Mouse (Mus musculus) thymus, postnatal 14 days (tissue): ENCODE measurements around the gene Miga2.

Experiments used
- DNase-seq: peaks from one replicate; pipeline ENCODE4 v3.0.0; 2021

The Miga2 gene

DNA sequence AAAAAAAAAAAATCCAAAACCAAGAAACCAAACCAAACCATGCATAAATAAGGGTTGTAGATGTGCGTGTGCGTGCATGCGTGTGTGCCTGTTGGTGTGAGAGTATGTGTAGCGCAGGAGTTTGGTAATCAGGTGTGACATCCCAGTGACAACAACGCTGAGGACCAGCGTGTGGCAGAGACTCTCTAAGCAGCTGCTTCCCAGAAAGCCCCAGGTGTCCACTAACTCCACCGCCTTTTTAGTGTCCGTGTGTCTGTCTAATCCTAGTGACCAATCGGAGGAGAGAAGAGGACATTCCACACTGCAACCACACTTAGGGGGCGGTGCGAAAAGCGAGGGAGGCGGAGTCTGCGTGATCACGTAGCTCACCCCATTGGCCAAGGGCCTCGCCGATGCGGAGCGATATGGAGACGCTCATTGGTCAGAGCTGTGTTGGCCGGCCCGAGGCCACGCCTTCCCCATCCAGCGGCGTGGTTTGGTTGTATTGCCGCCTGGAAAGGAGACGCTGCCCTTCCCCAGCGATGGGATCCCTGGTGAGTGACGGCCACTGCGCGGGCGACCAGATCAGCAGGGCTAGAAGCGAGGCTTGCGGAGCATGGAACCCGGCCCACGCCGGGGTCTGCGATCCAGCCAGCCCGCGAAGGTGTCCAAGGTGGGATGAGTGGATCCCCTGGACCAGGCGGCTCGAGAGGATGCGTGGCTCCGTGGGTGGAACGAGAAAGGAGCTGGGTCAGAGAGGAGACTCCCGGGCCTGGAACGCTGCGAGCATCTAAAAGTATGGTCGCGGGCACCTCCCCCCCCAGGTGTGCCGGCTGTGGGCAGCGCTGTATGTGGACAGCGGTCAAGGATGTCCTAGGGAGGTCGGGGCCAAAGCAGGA is at the start of gene Miga2:
Gene Miga2 (plus strand): TSS at position 461 of the 878 bp plus-strand sequence.
- DNase-seq: peak; percentile 96

DNA sequence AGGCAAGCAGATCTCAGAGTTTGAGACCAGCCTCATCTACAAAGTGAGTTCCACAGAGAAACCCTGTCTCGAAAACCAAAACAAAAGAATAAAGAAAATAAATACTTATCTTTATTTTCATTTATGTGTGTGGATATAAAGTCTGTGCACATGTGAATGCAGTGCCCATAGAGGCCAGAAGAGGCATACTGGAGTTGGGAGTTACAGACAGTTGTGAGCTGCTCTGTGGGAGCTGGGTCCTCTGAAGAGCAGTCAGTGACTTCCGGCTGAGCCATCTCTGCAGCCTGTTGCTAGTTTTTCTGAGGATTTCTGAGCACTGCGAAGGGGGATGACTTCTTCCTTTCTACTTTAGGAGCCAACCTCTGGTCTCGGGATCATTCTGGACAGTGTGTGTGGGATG is 47.9 kb upstream of the Miga2 start:
- DNase-seq: no peak

DNA sequence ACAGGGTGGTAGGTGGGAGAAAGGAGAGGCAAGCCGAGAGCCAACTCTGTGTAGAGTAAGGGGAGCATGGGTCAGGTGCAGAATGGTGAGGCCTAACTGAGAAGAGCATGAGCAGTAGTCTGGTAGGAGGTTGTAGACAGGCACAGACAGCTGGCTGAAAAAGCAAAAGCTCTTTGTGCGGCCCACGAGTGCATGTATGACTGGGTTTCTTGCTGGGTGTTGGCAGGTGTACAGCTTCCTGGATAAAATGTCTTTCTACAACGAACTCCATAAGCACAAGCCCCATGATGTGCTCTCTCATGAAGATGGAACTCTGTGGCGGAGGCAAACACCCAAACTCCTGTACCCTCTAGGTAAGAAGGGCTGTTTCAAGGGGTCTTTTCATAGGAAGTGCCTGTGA is 47.1 kb upstream of the Miga2 start:
- no peak for DNase-seq

DNA sequence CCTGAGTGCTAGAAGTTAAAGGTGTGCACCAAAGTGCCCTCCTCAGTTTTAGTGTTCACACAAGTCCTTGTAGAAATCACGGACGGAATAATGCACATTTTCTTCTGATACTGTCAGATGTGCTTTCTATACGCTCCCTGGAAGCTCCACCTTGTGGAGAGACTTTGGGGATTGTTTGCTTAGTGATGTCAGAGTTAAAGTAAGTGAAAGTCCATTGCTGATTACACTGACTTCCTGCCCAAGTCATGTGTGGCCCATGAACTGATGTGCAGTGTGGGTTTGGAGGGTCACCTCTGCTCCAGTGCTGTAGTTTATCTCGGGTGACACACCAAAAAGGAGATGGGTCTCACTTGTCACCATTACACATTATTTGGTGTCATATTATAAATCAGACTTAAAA is 44.8 kb upstream of the Miga2 start:
- no peak for DNase-seq

DNA sequence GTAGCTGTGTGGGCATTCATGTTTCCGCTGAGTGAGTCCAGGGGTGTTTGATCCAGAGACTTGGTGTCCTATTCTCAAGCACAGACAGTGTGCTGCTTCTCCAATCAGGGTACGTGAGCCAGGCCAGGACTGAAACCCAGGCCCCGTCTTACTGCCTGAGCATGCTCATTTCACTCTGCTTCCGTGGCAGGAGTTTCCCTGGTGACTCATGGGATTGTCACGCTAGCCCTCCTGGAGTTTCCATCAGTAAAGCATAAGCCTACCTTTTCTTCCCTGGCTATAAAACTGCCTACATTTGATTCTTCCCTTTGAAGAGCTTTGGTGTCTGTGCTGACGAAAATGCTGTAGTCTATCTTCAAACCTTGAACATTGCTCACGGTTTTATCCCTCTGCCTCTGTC is 40.9 kb upstream of the Miga2 start:
- DNase-seq: no peak

DNA sequence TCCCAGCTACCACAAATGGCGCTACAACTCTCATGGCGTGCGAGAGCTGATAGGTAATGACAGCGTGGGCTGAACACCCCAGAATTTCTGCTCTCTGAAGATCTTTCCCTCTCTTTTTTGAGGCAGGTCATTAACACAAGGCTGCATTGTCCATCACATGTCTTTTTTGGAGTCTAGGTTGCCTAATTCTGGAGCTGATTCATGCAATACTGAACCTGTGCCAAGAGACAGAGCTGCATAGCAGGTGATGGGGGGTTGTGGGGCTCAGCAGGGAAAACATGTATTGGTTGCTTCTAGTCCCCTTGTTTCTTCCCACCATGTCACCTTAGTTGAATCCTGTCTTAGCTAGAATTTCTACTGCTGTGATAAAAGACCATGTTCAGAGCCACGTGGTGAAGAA is 38.7 kb upstream of the Miga2 start:
- no peak for DNase-seq

DNA sequence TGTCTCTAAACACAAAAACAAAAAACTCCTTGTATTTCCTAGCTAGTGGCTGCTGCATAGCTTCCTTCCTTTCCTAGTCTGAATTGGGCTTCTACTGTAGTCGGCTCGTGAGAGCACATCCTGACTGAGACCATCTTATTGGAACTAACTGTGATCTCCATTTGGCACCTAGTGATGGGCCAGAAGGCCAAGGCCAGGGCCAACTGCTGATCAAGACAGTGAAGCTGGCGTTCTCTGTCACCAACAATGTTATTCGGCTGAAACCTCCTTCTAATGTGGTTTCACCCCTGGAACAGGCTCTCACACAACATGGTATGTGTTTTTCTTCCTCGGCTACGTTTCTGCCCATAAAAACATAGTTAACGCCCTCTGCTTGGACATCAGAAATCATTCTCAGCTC is 36.8 kb upstream of the Miga2 start:
- no peak for DNase-seq

DNA sequence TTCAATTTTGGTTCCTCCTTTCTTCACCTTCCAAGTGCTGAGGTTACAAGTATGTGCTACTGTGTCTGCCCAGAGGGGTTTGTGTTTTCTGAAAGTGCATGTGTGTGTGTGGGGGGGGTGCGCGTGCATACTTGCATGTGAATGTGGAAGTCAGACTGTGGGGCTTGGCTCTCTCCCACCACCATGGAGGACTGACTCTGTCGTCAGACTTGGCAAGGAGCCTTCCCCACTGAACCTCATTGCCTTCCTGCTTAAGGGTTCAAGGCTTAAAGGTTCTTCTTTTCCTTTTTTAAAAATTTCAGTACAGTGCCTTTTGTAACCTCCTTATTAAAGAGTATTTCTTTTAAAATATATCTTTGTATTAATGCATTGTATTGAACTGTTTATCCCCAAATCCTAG is 35.2 kb upstream of the Miga2 start:
- DNase-seq: no peak

DNA sequence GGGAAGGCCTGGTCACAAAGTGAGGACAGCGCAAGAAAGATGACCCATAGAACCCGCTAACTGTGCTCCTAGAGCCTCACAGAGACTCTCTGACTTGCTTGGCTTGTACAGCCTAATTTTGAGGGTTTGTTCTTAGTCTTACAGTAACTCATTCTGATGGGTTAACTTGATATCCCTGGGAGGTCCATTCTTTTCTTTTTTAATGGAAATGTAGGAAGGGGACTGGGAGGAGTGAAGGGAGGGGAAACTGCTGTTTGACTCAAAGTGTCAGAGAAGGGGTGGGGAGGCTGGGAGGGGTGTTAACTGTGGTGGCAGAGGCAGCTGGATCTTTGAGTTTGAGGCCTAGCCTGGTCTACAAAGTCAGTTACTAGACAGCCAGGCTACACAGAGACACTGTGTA is 28.7 kb upstream of the Miga2 start:
- no peak for DNase-seq

DNA sequence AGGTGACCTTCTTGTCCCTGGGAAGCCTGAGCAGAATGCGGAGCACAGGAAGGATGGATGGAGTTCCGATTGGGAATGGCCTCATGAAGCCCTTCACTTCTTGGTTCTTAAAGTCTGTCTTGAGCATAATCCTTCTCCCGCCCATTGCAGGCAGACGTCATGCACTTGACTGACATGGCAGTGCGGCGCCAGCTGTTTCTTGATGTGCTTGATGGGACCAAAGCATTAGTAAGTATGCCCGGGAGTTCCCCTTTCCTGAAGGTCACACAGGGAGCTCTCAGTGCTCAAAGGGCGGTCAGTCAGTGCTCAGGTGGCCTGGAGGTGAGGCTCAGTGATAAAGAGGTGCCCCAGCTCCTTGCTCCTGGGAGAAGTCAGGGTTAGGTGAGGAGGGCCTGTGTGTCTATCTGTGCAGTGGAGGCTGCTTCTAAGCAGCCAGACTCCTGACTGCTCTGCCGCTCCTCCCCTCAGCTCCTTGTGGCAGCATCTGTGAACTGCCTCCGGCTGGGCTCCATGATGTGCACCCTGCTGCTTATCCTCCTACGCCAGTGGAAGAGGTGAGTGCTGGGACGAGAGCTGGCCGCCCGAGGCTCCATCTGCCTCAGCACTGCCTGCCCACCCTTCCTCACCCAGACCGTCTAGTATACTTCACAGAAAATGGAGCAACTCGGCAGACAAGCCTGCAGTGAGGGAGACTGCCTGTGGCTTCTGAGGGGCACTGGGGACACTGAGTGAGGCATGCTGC is 27.7 kb upstream of the Miga2 start:
- no peak for DNase-seq

DNA sequence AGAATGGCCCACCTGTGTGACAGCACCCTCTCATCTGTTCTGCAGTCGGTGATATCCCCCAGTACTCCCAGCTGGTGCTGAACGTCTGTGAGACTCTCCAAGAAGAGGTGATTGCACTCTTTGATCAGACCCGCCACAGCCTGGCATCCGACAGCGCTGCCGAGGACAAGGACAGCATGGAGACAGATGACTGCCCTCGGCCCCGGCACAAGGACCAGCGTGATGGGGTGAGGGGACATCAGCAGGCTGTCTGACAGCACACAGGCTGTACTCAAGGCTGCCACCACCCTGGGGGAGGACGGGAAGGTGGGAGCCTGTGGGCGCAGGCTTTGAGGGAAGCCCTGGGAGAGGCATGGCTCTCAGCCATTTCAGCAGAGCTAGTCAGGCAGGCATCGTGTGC is 26.9 kb upstream of the Miga2 start:
- no peak for DNase-seq

DNA sequence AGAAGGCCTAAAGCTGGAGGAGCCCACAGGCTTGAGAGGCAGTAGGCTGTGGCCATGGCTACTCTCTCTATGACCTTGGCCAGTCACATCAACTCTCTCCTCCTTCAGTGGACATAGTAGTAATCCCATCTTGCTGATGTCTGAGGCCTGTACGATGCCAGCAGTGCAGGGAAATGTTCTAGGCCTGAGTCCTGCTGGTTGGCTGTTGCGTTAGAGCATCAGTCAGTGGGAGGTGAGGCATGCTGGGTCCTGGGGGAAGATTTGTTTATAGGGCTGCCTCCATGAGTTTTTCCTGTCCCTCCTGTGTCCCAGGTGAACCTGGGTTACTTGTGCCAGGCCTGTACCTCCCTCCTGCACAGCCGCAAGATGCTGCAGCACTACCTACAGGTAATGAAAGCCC is 22.0 kb upstream of the Miga2 start:
- DNase-seq: no peak

DNA sequence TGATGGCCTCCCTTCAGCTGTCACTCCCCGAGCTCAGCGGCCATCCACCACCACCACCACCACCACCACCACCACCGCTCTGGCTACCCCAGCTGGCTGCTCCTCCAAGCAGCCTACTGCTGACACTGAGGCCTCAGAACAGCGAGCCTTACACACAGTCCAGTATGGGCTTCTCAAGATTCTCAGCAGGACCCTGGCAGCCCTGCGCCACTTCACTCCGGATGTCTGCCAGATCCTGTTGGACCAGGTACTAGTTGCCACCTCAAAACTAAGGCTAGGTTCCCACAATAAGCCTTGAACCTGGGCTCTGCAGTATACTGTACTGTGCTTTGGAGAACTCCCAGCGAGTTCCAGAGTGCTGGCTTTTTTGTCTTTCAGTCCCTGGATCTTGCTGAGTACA is 21.5 kb upstream of the Miga2 start:
- DNase-seq: no peak

DNA sequence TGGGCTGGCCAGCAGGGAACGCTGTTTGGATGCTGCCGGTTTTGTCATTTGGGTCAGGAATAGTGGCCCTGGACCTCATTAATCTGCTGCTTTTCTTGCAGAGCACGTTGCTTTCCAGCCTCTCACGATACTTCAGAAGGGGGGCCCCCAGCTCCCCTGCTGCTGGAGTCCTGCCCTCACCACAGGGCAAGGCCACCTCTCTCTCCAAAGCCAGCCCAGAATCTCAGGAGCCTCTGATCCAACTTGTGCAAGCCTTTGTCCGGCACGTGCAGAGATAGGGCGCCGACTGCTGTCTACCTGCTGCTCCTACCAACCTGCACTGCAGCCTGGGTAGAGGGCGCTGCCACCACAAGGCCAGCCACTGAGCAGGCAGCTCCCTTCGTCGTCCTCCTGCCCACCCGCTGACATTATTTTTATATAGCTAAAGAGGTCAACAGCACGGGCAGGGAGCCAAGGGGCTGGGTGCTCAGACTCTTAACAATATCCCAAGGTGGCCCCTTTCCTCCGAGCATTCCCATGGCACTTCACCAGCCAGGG is 20.4 kb upstream of the Miga2 start:
- DNase-seq: no peak

DNA sequence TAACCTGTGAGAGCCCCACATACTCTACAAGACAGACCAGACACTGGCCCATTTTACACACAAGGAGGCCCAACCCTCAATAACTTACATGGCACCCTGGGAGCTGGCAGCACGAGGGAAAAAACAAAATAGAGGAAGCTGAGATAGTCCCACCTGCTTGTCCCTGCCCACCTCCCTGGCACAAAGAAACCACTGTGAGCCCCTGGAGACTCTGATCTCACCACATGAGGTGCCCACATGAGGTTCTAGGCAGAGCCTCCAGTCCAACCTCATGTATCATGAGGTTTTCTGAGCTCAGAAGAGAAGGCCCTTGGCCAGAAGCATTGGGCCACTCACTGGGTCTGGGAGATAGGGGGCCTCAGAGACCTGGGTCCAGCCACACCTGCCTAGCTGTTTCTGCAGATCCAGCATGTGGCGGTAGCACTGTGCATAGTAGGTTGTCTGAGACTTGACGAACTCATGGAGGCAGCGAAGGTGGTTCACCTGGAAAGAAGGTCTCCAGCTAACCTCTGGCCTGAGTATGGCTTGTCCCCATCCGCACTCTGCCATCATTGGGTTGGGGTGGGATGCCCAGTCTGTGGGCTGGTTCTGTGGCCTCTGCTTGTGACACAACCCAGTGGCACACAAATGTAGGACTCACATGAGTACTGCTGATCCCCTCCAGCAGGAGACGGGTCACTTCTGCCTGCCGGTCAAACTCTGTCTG is 17.9 kb upstream of the Miga2 start:
- no peak for DNase-seq

DNA sequence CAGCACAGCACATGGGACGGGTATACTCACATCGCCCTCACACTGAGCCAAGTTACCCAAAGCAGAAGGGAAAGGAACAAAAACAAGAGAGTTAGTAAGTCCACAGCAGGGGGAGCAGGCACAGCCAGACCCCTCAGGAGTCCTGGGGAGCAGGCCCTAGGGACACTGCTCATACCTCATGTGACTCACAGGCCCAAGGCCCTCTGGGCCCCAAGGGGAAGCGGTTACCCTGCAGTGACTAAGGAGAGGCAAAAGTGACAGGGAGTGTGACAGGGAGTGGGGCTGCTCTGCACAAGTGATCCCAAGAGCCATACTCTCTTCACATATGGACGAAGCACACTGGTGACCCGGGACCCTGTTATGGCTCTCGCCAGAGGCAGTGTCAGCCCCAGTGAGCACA is 14.8 kb upstream of the Miga2 start:
- no peak for DNase-seq

DNA sequence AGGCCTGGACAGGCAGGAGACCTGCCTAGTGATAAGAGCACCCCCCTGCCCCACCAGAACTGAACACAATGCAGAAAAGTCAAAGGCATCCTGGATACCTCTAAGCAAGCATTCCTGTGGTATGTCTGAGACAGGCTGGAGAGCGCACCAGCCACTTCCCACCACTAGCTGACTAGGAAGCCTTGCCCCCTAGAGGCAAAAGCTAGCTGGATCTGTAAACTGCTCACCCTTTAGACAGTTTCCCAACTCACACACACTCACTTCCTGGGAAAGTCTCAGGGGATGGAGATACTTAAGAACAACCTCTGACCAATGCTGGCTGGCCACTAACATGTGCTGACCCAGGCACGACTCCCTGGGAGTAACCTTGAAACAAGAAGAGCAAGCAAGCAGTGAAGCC is 12.9 kb upstream of the Miga2 start:
- no peak for DNase-seq

DNA sequence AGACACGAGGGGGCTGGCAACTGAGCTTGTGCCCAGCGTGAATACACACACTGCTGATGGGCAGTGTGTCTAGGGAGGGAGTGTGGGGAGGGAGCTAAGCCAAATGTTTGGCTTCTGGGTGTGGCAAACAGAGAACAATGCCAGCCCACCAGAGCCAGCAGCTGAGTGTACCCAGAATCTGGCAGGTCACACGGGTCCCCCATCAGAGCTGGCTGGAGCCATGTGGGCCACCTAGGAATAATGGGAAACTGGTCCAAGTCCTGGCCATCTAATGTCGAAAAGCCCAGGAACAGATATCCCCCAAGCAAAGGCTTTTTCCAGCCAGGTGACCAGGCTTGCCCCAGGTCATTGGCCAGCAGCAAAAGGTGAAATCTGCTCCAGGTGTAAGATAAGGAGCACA is 8.2 kb upstream of the Miga2 start:
- DNase-seq: no peak

DNA sequence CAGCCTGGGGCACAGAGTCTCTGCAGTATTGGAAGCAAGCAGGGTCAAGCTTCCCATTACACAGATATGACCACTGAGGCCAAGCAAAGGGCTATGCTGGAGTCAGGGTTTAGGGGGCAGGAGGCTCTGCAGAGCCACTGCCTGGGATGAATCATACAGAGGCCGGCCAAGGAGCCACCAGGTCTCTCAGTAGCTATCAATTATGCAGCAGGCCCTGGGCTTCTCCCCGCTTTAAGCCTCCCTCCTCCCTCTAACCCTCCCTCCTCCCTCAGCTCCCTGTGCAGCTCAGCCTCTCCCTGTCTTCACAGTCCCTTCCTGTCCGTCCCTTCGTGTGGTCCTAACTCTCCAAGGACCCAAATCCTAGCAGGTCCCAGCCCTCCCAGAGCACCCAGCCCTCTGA is 7.8 kb upstream of the Miga2 start:
- DNase-seq: no peak

DNA sequence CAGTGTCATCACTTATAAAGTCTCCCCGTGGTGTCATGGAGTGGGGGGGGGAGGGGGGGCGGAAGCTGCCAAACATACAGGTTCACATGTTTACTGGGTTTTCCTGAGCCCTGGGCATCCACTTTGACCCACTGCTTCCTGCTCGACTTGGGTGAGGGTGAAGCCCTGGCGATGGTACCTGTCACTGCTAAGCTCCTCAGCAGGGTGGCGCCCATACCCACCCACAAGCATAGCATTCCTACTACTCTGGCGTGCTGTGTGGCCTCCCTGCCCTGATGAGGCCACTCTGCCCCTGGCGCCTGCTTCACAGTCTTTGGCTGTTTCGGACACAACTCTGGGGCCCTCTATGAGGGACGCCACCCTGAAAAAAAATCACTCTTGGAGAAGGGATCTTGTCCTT is 7.1 kb upstream of the Miga2 start:
- no peak for DNase-seq

DNA sequence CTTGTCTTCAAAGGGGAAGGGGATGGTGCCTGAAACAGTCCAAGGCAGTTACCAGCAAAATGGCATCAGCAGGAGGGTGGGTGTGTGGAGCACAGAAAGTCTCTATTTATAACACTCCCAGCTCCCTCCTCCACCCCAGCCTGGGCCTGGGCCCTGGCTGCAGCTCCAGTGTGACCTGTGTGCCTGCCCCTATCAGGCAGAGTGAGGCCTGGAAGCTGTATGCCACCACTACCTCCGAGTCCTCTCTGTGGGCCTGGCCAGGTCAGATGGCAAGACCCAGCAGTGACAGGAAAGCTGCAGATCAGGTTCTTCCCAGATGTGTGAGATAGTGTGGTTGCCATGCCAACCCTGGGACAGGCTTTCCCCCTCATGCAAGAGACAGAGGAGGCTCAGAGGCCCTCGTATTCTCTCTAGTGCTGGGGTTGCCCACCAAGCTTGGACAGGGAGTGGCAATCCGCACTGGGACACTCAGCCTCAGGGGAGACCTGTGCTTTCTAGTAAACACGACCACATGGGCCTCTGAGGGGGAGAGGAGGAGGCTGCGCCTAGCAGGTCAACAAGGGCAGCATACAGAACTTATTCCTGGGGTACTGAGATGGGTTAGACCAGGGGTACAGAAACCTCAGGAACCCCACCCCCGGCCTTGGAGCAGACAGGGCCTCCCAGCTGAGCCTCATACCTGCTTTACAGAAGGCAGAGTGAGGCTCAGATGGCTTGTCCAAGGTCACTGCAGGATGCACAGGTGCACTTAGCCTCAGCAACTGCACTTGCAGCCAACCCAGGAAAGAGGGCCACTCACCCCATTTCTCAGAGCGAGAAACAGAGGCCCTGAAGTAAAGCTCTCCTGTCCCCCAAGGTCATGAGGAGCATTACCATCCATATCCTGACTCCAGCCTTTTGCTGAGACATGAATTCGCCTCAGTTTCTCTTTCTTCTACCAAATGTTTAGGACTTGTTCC is 6.2 kb upstream of the Miga2 start:
- peak; percentile 27 for DNase-seq
